Mouse (Mus musculus): ENCODE data around the gene Vipr1. TPM values are rescaled to one million over a fixed set of nuclear protein-coding genes. Genes with fewer than 3 reads are reported as not detected.
A peak's percentile ranks its signal among the peaks of the same experiment; 100 is the strongest.

Gene Vipr1
- polyA plus RNA-seq, 1 experiment from 2014 or later, result 0.45 TPM

- WGBS, result 90% methylated on average over 2 of the region's 2 CpGs
- Histone ChIP-seq H3K4me1 (ENCODE audit: control insufficient read depth, insufficient read depth, low read length) (no peaks in the 10 kb centered on the region; the same call in 1 of the 2 replicates), H3K9ac (ENCODE audit: low read length) (no peak overlapping the region), H3K27ac (ENCODE audit: low read depth, low read length) (no peak overlapping the region), H3K9me3 (ENCODE audit: control insufficient read depth, low read length) (no peaks in the 10 kb centered on the region), H3K4me2 (ENCODE audit: low read depth) (no peak overlapping the region), H3K4me3 (ENCODE audit: low read depth, low read length) (no peak overlapping the region), H3K36me3 (ENCODE audit: control insufficient read depth, insufficient read depth, low read length) (no peaks in the 10 kb centered on the region), H3K27me3 (ENCODE audit: control insufficient read depth, insufficient read depth, low read length) (no peaks in the 10 kb centered on the region)
- ATAC-seq (ENCODE audit: insufficient read depth, low FRiP score, low TSS enrichment), result no peak
- no peak for DNase-seq (ENCODE audit: low spot score)
These were observed 40.1 kb upstream of the Vipr1 start for GRCm38 (mm10) chr9:121602381-121602780.

- H3K27ac ChIP-seq (ENCODE audit: low read depth, low read length), result no peak overlapping the region
- DNase-seq (ENCODE audit: low spot score) (peak; percentile 84), ATAC-seq (ENCODE audit: insufficient read depth, low FRiP score, low TSS enrichment) (peak; percentile 75)
- no peaks in the 10 kb centered on the region for H3K36me3 ChIP-seq (ENCODE audit: control insufficient read depth, insufficient read depth, low read length)
- H3K27me3 ChIP-seq (ENCODE audit: control insufficient read depth, insufficient read depth, low read length), result no peaks in the 10 kb centered on the region
- 58% methylated on average over 12 of the region's 12 CpGs for WGBS
- no peak overlapping the region for H3K4me3 ChIP-seq (ENCODE audit: low read depth, low read length)
- H3K4me1 ChIP-seq (ENCODE audit: control insufficient read depth, insufficient read depth, low read length), result no peaks in the 10 kb centered on the region; the same call in 1 of the 2 replicates
- no peak overlapping the region for H3K4me2 ChIP-seq (ENCODE audit: low read depth)
- H3K9me3 ChIP-seq (ENCODE audit: control insufficient read depth, low read length), result no peaks in the 10 kb centered on the region
- H3K9ac ChIP-seq (ENCODE audit: low read length), result no peak overlapping the region
These were observed 36.9 kb upstream of the Vipr1 start for GRCm38 (mm10) chr9:121605414-121606278.

GRCm38 (mm10) chr9:121606498-121607096 lies 35.9 kb upstream of the Vipr1 start:
- Histone ChIP-seq H3K4me1 (ENCODE audit: control insufficient read depth, insufficient read depth, low read length) (no peaks in the 10 kb centered on the region), H3K27ac (ENCODE audit: low read depth, low read length) (no peak overlapping the region), H3K36me3 (ENCODE audit: control insufficient read depth, insufficient read depth, low read length) (no peaks in the 10 kb centered on the region), H3K4me3 (ENCODE audit: low read depth, low read length) (no peak overlapping the region), H3K9ac (ENCODE audit: low read length) (no peak overlapping the region), H3K27me3 (ENCODE audit: control insufficient read depth, insufficient read depth, low read length) (no peaks in the 10 kb centered on the region), H3K9me3 (ENCODE audit: control insufficient read depth, low read length) (no peaks in the 10 kb centered on the region), H3K4me2 (ENCODE audit: low read depth) (no peak overlapping the region)
- DNase-seq (ENCODE audit: low spot score) (no peak), ATAC-seq (ENCODE audit: insufficient read depth, low FRiP score, low TSS enrichment) (peak; percentile 41; the same call in 1 of the 2 replicates)
- 56% methylated on average over 1 of the region's 1 CpGs for WGBS

GRCm38 (mm10) chr9:121609381-121609780 lies 33.1 kb upstream of the Vipr1 start:
- WGBS, result 74% methylated on average over 6 of the region's 6 CpGs
- DNase-seq (ENCODE audit: low spot score), result no peak

GRCm38 (mm10) chr9:121613192-121613591 lies 29.3 kb upstream of the Vipr1 start:
- H3K36me3 ChIP-seq (ENCODE audit: control insufficient read depth, insufficient read depth, low read length), result no peaks in the 10 kb centered on the region
- H3K27me3 ChIP-seq (ENCODE audit: control insufficient read depth, insufficient read depth, low read length), result no peaks in the 10 kb centered on the region
- no peak for ATAC-seq (ENCODE audit: insufficient read depth, low FRiP score, low TSS enrichment)
- whole genome bisulfite sequencing, result 74% methylated on average over 5 of the region's 5 CpGs
- H3K27ac ChIP-seq (ENCODE audit: low read depth, low read length), result no peak overlapping the region
- H3K4me3 ChIP-seq (ENCODE audit: low read depth, low read length), result no peak overlapping the region
- no peaks in the 10 kb centered on the region for H3K4me1 ChIP-seq (ENCODE audit: control insufficient read depth, insufficient read depth, low read length)
- DNase-seq (ENCODE audit: low spot score), result no peak
- no peaks in the 10 kb centered on the region for H3K9me3 ChIP-seq (ENCODE audit: control insufficient read depth, low read length)
- H3K9ac ChIP-seq (ENCODE audit: low read length), result no peak overlapping the region
- no peak overlapping the region for H3K4me2 ChIP-seq (ENCODE audit: low read depth)

More at GRCm38 (mm10) chr9:121609381-121609780, 33.1 kb upstream of the Vipr1 start:
- Histone ChIP-seq H3K4me1 (ENCODE audit: control insufficient read depth, insufficient read depth, low read length) (no peaks in the 10 kb centered on the region), H3K4me3 (ENCODE audit: low read depth, low read length) (no peak overlapping the region), H3K4me2 (ENCODE audit: low read depth) (no peak overlapping the region), H3K27ac (ENCODE audit: low read depth, low read length) (no peak overlapping the region), H3K9me3 (ENCODE audit: control insufficient read depth, low read length) (no peaks in the 10 kb centered on the region), H3K9ac (ENCODE audit: low read length) (no peak overlapping the region), H3K27me3 (ENCODE audit: control insufficient read depth, insufficient read depth, low read length) (no peaks in the 10 kb centered on the region), H3K36me3 (ENCODE audit: control insufficient read depth, insufficient read depth, low read length) (no peaks in the 10 kb centered on the region)
- ATAC-seq (ENCODE audit: insufficient read depth, low FRiP score, low TSS enrichment), result no peak

GRCm38 (mm10) chr9:121614241-121614757 lies 28.2 kb upstream of the Vipr1 start:
- no peaks in the 10 kb centered on the region for H3K27me3 ChIP-seq (ENCODE audit: control insufficient read depth, insufficient read depth, low read length)
- H3K4me1 ChIP-seq (ENCODE audit: control insufficient read depth, insufficient read depth, low read length), result no peaks in the 10 kb centered on the region
- no peak for ATAC-seq (ENCODE audit: insufficient read depth, low FRiP score, low TSS enrichment)
- no peak for DNase-seq (ENCODE audit: low spot score)
- H3K4me3 ChIP-seq (ENCODE audit: low read depth, low read length), result no peak overlapping the region
- H3K9me3 ChIP-seq (ENCODE audit: control insufficient read depth, low read length), result no peaks in the 10 kb centered on the region
- H3K36me3 ChIP-seq (ENCODE audit: control insufficient read depth, insufficient read depth, low read length), result no peaks in the 10 kb centered on the region
- no peak overlapping the region for H3K9ac ChIP-seq (ENCODE audit: low read length)
- no peak overlapping the region for H3K27ac ChIP-seq (ENCODE audit: low read depth, low read length)
- H3K4me2 ChIP-seq (ENCODE audit: low read depth), result no peak overlapping the region

- Histone ChIP-seq H3K9ac (ENCODE audit: low read length) (no peak overlapping the region), H3K36me3 (ENCODE audit: control insufficient read depth, insufficient read depth, low read length) (no peaks in the 10 kb centered on the region), H3K27ac (ENCODE audit: low read depth, low read length) (no peak overlapping the region), H3K27me3 (ENCODE audit: control insufficient read depth, insufficient read depth, low read length) (no peaks in the 10 kb centered on the region), H3K9me3 (ENCODE audit: control insufficient read depth, low read length) (no peaks in the 10 kb centered on the region), H3K4me2 (ENCODE audit: low read depth) (no peak overlapping the region), H3K4me1 (ENCODE audit: control insufficient read depth, insufficient read depth, low read length) (no peaks in the 10 kb centered on the region), H3K4me3 (ENCODE audit: low read depth, low read length) (no peak overlapping the region)
- DNase-seq (ENCODE audit: low spot score) (no peak), ATAC-seq (ENCODE audit: insufficient read depth, low FRiP score, low TSS enrichment) (no peak)
- WGBS, result 60% methylated on average over 3 of the region's 3 CpGs
These were observed 26.0 kb upstream of the Vipr1 start for GRCm38 (mm10) chr9:121616471-121616870.

GRCm38 (mm10) chr9:121619441-121619840 lies 23.1 kb upstream of the Vipr1 start:
- no peak overlapping the region for H3K4me3 ChIP-seq (ENCODE audit: low read depth, low read length)
- no peak for ATAC-seq (ENCODE audit: insufficient read depth, low FRiP score, low TSS enrichment)
- no peaks in the 10 kb centered on the region for H3K27me3 ChIP-seq (ENCODE audit: control insufficient read depth, insufficient read depth, low read length)
- 43% methylated on average over 7 of the region's 7 CpGs for WGBS
- no peaks in the 10 kb centered on the region for H3K4me1 ChIP-seq (ENCODE audit: control insufficient read depth, insufficient read depth, low read length)
- no peaks in the 10 kb centered on the region for H3K36me3 ChIP-seq (ENCODE audit: control insufficient read depth, insufficient read depth, low read length)
- no peak overlapping the region for H3K27ac ChIP-seq (ENCODE audit: low read depth, low read length)
- no peaks in the 10 kb centered on the region for H3K9me3 ChIP-seq (ENCODE audit: control insufficient read depth, low read length)
- no peak overlapping the region for H3K4me2 ChIP-seq (ENCODE audit: low read depth)
- no peak for DNase-seq (ENCODE audit: low spot score)
- no peak overlapping the region; the same call in 1 of the 2 replicates for H3K9ac ChIP-seq (ENCODE audit: low read length)

Data from neural tube, embryonic 11.5 days (tissue).